Mouse (Mus musculus) v-Abl transformed pro-B cells (cell line): ENCODE measurements around the gene Fcgr1.

ENCODE experiments used
- in situ Hi-C, 2 experiments: fragments of 400-800 bp; cut with MboI; formaldehyde crosslinking; loops; one replicate each; pipeline ENCODE4 v1.15.1; 2025; ENCODE audit not compliant: unreplicated experiment in 2 of 2

Gene Fcgr1

DNA sequence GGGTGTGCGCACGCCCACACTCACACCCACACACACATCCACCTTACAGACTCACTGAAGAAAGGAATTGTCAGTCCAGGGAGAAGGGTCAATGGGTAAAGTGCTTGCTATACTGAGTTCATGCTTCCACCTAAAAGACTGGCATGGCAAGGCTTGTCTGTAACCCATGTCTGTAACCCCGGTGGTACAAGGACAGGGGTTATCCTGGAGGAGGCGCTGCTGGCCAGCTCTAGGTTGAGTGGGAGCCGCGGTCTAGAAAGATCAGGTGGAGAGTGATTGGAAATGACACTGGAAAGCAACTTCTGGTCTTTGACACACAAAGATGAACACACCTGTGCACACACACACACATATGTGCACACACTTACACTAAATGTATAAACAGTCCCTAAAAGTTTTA lies 13.1 kb downstream of the Fcgr1 start:
- in situ Hi-C loops, result loop anchor here (5.0 to 25.0 kb wide), 3 partner anchors 47 to 357 kb away; partner anchors contain the start of genes Gm42957 (in 2 of the 2), Itga10 (in 2 of the 2), Pex11b (in 2 of the 2) and Rbm8a (in 2 of the 2)

DNA sequence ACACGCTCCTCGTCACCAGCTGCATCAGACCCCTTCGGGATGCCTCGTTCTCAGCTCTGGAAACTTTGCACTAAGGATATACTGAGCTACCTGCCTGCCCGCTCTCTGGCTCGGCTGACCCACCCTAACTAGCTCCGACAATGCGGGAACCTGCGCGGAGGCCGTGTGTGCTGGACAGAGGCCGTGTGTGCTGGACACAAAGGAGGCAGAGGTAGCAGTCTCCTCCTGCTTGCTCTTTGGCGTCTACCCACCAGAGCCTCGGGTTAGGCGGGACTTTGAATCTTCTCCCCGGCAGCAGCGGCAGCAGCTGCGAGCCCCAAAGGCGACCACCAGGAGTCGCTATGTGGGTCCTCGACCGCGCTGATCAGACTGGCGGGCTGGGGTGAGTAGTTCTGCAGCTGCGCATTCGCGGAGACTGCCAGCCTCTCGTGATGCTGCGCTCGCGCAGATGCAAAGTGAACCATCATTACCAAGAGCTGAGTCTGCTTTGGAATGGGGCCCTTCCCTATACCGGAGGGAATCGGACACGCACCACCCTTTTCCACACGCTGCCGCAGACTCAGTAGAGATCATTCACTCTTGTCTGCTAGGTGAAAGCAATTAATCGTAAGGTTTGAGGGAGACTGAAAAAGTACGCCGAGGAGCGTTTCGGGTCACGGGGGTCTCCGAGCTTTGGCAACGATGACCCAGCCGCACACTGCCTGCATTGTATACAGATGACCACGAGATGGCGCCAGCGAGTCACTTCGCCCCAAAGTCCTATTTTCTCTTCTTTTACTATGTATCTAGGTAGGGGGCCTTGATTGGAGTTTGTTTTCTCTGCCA lies 15.8 kb downstream of the Fcgr1 start:
- in situ Hi-C loops, result loop anchor here (5.0 to 25.0 kb wide), 2 partner anchors 224 to 359 kb away; partner anchors contain the start of genes Gm42957 (in 2 of the 2), Itga10 (in 2 of the 2), Pex11b (in 2 of the 2) and Rbm8a (in 2 of the 2)

DNA sequence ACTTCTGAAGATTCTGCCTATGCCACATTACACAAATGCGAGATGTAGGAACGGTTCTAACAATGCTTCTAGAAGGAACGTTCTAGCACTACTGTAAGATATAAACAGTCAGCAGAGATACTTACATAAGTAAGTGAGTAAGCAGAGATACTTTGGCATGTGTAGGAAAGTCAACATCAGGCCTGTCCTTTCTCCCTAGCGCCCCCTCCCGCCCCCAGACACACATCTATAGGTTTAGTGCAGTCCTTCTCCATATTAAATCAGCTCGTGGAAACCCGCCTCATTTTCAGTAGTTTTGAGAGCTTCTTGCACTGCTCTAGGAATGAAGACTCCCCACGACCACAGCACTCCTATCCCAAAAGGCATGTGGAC lies 16.4 kb downstream of the Fcgr1 start:
- in situ Hi-C loops, result loop anchor here (5.0 to 25.0 kb wide), 2 partner anchors 225 to 360 kb away; partner anchors contain the start of genes Gm42957 (in 2 of the 2), Itga10 (in 2 of the 2), Pex11b (in 2 of the 2) and Rbm8a (in 2 of the 2)

DNA sequence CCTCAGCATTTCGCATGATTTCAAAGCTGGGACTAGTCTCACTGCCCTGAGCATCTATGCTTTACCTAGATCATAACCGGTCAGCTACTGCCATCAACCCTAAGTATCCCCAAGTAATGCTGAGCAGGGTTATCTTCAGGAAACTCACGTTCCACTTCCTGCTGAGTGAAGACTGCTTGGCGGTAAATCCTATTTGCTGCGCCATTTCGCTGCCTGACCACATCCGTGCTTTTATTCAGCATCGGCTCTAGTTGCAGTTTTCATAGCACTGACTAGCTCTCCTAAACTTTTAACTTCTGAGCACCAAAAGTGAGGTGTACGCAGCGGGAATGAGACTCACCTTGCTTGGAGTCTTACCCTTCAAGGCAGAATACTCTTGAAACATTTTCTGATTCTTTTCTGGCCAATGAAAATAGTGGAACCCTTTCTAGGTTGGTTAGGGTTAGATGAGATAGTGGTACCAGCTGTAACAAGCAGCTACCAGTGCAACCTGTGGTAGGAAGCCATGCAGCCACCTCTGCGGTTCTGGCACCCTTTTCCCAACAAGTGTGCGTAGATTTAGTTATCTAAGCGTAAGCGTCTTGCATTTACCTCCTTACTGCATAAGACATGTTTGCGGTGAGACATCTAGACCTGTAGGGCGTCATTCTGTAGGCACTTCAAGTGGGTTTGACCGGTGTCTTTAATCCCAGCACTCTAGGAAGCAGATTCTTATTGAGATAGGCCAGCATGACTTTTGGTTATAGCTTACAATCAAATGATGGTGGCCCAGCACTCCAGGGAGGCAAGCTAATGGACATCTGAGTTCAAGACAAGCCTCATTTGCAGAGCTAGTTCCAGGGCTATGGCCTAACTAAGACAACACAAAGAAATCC lies 19.9 kb downstream of the Fcgr1 start:
- in situ Hi-C loops, result loop anchor here in 1 of 2 experiments (25.0 kb wide), 2 partner anchors 312 to 612 kb away; partner anchors contain the start of gene Mcl1

DNA sequence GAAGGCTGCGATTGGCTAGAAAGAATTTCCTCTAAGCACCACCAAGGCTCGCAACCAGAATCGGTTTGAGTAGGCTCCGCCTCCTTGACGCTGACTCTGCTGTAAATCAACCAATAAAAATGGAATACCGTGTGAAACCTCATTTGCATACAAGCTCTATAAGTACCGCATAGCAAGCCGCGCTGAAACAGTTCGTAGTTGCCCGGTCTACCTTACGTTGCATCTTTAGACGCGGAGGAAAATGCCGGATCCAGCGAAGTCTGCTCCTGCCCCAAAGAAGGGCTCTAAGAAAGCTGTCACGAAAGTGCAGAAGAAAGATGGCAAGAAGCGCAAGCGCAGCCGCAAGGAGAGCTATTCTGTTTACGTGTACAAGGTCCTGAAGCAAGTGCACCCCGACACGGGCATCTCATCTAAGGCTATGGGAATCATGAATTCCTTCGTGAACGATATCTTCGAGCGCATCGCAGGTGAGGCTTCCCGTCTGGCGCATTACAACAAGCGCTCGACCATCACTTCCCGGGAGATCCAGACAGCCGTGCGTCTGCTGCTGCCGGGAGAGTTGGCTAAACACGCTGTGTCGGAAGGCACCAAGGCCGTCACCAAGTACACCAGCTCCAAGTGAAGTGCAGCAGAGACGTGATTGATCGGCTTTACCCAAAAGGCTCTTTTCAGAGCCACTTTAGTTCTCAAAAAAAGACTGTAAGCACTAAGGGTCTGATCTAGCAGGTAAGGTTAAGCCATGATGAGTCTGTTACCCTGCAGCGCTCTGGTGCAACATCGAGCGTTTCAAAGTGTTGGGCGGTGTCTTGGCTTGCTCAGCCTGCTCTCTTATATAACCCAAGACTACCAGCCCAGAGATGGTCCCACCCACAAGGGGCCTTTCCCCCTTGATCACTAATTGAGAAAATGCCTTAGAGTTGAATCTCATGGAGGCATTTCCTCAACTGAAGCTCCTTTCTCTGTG lies 24.0 kb downstream of the Fcgr1 start, which contains the start of gene Hist2h2bb:
Hist2h2bb (plus strand) TSS at position 242 of the 964 bp plus-strand sequence.
- in situ Hi-C loops, result loop anchor here in 1 of 2 experiments (5.0 to 25.0 kb wide), 3 partner anchors 42 to 607 kb away; partner anchors contain the start of gene Mcl1

DNA sequence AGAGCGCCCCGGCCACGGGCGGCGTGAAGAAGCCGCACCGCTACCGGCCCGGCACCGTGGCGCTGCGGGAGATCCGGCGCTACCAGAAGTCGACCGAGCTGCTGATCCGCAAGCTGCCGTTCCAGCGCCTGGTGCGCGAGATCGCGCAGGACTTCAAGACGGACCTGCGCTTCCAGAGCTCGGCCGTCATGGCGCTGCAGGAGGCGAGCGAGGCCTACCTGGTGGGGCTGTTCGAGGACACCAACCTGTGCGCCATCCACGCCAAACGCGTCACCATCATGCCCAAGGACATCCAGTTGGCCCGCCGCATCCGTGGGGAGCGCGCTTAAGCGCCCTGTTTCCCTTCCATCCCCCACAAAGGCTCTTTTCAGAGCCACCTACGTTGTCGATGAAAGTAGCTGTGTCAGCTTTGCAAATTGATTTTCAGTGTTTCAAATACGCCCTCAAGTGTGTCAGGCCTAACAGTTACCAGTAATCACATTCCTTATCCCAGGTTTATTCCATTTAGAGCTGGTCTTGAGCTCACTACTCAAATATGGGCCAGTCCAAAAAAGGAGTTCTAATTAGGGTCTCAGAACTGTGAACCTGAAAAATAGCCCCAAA lies 24.9 kb downstream of the Fcgr1 start:
- in situ Hi-C loops, result loop anchor here in 1 of 2 experiments (5.0 to 25.0 kb wide), 3 partner anchors 42 to 607 kb away; partner anchors contain the start of gene Mcl1

DNA sequence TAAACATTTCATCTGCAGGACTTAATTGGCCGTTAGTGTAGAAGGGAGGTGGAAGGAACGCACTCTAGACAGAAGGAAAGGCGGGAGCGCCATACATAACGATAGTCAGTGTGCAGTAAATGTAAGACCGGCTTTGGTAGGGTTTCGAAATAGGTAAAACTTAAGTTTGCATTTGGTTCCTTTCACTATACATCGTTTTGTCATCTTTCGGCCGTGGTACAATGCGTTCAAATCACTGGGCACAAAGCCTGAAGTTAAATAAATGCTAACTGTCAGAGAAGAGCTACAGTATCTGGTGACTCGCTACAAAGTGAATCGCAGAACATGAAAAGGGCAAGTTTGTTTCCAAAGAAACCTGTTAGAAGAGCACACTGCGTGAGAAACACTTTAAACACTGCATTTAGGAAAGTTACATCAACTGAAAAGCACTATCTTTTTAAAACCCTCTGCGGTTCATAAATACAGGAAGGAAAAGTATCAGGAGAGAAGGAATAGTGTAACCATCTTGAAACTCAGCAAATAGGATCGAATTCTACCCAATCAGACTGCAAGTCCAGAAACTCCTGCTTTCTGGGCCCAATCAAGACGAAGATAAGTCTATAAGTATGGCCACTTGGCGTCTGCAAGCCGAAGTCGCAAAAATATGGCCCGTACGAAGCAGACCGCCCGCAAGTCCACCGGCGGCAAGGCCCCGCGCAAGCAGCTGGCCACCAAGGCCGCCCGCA lies 25.6 kb downstream of the Fcgr1 start, which contains the start of gene Hist2h3b:
Hist2h3b (plus strand) TSS at position 604 of the 725 bp plus-strand sequence.
- in situ Hi-C loops, result loop anchor here in 1 of 2 experiments (5.0 to 25.0 kb wide), 3 partner anchors 41 to 606 kb away; partner anchors contain the start of gene Mcl1

DNA sequence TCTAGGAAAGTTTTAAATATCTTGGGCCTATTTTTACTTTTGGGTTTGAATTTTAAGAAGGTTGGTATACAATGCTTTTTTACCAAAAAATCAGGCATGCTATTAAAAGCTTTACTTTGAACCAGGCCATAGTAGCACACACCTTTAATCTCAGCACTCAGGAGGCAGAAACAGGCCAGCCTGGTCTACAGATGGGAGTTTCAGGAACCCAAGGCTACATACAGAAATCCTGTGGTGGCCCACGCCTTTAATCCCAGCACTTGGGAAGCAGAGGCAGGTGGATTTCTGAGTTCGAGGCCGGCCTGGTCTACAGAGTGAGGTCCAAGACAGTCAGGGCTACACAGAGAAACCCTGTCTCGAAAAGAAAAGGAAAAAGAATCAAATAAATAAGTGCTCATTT lies 26.2 kb downstream of the Fcgr1 start:
- in situ Hi-C loops, result loop anchor here in 1 of 2 experiments (5.0 to 25.0 kb wide), 3 partner anchors 40 to 605 kb away; partner anchors contain the start of gene Mcl1

DNA sequence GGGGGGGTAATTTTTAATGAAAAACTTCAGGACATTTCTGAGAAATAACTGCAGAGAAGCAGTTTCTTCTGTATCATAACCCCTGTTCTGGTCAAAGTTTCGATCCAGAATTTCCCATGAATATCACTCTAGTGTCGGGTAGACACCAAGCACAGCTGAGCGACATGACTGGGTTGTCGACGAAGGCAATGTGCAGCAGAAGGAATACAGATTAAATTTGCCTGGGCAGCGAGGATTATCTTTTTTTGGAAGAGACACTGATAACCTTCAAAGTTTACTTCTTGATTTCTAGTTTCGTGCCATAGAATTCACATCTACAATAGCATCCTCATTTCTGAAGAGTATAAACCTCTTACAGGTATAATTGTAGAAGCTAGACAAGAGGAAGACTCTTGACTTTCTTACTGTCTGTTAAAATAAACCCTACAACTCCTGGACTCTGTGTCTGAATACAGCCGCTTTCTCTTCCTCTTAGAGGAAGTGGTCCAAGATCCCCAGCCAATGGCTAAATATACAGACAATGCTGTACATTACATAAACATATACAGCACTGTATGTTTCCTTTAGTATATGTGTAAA lies 27.5 kb downstream of the Fcgr1 start:
- in situ Hi-C loops, result loop anchor here in 1 of 2 experiments (5.0 to 25.0 kb wide), 3 partner anchors 39 to 604 kb away; partner anchors contain the start of gene Mcl1

DNA sequence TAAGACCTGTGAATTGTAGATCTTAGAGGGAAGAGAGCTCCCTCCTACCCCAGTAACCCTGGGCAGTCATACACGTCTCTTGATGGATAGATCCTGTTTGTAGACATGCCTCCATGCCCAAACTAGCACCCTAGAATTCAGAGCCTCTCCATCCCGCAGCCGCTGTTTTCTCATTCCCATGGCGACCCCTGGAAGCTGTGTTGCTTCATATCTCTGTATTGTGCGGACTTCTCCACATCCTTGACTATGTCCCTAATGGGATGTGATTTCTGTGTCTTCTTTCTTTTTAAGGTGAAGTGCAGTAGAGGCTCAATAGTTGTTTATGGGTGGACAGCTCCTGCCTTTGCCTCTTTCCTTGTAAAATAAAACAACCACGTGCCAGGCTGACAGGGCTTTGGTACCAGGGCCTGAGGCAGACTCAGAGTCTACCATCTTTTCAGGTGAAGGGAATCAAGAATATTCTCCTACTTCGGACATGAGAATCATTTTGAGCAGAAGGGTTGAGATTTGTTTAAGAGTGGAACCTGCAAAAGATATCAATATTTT lies 29.3 kb downstream of the Fcgr1 start:
- in situ Hi-C loops, result loop anchor here in 1 of 2 experiments (25.0 kb wide), 2 partner anchors 302 to 602 kb away; partner anchors contain the start of gene Mcl1

DNA sequence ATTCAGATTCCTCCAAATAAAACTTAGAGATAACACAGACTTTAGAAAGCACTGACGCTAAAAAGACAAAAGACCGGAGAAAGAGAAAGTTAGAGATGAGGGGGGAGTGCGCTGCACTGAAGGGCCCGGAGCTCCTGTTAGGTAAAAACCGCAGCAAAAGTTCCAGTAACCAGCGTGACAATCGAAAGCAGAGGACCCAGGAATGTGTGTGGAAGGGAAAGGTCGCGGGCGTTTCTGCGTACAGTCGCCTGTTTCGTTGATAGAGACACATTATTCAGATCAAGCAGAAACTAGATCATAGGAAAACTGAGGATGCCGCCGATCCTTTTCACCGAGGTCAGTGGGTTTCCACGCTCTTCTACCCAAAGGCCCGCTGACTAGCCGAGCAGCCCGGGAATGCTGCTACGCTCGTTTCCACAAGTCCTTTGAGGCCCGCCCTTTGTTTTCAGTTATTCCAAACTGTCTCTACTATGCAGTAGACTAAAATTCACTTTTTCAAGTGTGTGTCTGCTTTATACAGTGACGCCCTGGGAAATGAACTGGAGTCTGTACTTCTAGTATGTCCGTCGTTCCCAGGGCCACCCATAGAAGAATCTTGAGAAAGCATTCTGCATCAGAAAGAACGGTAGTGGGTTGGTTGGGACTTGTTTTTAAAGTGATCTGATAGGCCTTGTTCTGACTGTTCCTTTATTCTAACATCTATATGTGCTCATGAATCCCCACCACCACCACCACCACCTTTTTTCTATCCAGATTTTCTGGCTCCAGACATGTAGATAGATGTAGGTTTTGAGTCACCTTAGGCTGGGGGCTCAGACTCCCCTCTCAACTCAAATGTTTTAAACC lies 30.0 kb downstream of the Fcgr1 start:
- in situ Hi-C loops, result loop anchor here in 1 of 2 experiments (25.0 kb wide), 2 partner anchors 301 to 601 kb away; partner anchors contain the start of gene Mcl1

DNA sequence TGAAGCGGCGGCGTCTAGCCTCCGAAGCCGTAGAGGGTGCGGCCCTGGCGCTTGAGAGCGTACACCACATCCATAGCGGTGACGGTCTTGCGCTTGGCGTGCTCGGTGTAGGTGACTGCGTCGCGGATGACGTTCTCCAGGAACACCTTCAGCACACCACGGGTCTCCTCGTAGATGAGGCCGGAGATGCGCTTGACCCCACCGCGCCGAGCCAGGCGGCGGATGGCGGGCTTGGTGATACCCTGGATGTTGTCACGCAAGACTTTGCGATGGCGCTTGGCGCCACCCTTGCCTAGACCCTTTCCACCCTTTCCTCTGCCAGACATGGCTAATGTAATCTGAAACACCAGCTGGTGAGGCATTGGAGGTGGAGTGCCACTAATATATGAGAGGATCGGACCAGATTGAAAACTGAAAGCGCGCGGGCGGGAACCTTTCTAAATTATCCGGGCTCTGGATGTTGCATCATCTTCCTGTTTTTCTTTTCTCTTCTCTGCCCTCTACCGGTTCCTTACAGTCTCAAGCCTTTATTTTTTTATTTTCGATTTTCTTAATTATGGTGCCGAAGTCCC lies 30.7 kb downstream of the Fcgr1 start, which contains the start of gene Hist2h4:
Hist2h4 (minus strand) TSS at position 333 of the 572 bp plus-strand sequence.
- in situ Hi-C loops, result loop anchor here in 1 of 2 experiments (25.0 kb wide), 2 partner anchors 301 to 601 kb away; partner anchors contain the start of gene Mcl1

DNA sequence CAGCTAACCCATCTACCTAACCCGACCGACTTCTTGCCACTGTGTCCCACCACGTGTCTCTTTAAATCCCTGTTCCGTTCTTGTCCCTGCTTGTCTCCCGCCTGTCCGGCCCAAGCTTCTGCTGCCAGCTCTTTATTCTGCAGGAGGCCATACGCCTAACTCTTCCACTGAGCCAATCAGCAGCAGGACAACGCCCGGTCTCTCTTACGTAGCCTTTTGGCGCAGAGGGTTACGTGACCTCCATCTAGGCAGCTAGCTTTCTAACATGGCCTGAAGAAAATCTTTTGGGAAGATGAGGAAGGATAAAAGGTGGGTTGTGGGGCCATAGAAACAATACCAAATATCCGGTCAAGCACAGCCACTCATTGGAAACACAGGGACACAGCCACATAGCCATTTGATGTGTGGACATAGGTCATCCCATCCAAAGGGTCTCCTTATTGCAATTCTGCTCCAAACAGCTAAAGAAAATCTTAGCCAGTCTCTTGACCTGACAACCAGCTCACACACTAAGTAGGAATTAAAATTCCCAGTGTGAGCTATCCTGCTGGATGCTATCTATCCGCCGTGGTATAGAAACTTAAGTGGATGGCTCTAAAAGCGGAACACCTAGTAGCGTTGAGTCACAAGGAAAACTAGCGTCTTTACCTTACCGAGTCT lies 31.4 kb downstream of the Fcgr1 start:
- in situ Hi-C loops, result loop anchor here in 1 of 2 experiments (25.0 kb wide), 2 partner anchors 300 to 600 kb away; partner anchors contain the start of gene Mcl1

DNA sequence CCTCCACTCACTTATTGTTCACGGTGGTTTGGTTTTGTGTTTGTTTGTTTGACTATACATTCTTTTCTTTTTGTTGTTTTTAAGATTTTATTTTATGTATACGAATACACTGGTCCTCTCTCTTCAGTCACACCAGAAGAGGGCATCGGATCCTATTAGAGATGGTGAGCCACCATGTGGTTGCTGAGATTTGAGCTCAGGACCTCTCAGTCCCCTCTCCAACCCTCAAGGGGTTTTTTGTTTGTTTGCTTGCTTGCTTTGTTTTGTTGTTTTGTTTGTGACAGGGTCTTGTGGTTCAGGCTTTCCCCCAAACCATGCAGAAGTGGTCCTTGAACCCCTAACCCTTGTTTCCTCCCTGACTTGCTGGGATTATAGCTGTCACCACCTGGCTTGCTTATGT lies 32.1 kb downstream of the Fcgr1 start:
- in situ Hi-C loops, result loop anchor here in 1 of 2 experiments (25.0 kb wide), 2 partner anchors 299 to 599 kb away; partner anchors contain the start of gene Mcl1

DNA sequence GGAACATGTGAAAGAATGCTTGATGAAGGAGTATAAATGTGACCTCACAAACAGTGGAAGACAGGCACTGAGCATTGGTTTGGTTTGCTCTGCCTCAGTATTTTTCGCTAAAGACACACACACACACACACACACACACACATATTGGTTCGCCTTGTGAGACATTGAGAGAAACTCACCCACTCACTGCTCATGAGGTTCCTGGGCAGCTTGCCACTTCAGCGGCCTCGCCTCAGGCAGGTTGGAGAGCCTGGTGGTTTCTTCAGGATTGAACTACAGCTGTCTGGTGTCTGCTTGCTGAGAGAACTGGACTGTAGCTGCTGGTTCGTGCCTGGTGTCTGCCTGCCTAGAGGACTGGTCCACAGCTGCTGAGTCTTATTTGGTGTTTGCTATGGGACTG lies 33.5 kb downstream of the Fcgr1 start:
- in situ Hi-C loops, result loop anchor here in 1 of 2 experiments (25.0 kb wide), 2 partner anchors 298 to 598 kb away; partner anchors contain the start of gene Mcl1
